Mouse (Mus musculus) heart, embryonic 14.5 days (tissue): ENCODE results near the gene Pidd1. TPM values are rescaled to one million over a fixed set of nuclear protein-coding genes. Genes with fewer than 3 reads are reported as not detected.

Experiments
- ATAC-seq: fragments of 200-750 bp; cut with Nextera tagmentation; 2 replicates; pipeline ENCODE4 v1.8.0; 2017; ENCODE audit warnings: low read depth, moderate TSS enrichment; ENCODE audit not compliant: insufficient number of reproducible peaks, insufficient read depth, low FRiP score
- H3K27ac ChIP-seq, 2 experiments: fragments of 200-500 bp in 1 of 2; fragments of 300-500 bp in 1 of 2; sonication (generic) in 1 of 2; replicated peaks in 1 of 2; 2 replicates each; pipeline ENCODE4 v1.5.1; 2012 to 2014; ENCODE audit warnings: low read depth in 2 of 2, low read length in 2 of 2, control low read depth in 1 of 2, mild to moderate bottlenecking in 1 of 2, mixed read lengths in 1 of 2; ENCODE audit not compliant: control insufficient read depth in 1 of 2, insufficient read depth in 1 of 2
- H3K27me3 ChIP-seq: fragments of 300-500 bp; sonication (generic); 2 replicates; pipeline ENCODE4 v1.6.1; 2014; ENCODE audit warnings: mild to moderate bottlenecking, low read length, control low read depth; ENCODE audit not compliant: control insufficient read depth, insufficient read depth
- H3K36me3 ChIP-seq: fragments of 300-500 bp; sonication (generic); 2 replicates; pipeline ENCODE4 v1.6.1; 2014; ENCODE audit warnings: mild to moderate bottlenecking, control low read depth, low read length, mixed read lengths; ENCODE audit not compliant: control insufficient read depth, insufficient read depth
- H3K4me1 ChIP-seq, 2 experiments: fragments of 200-500 bp in 1 of 2; fragments of 300-500 bp in 1 of 2; sonication (generic) in 1 of 2; 2 replicates each; pipeline ENCODE4 v1.6.1; 2012 to 2014; ENCODE audit warnings: low read length in 2 of 2, control low read depth in 1 of 2, mixed read lengths in 1 of 2; ENCODE audit not compliant: control insufficient read depth in 2 of 2, insufficient read depth in 2 of 2
- H3K4me2 ChIP-seq: fragments of 300-500 bp; sonication (generic); 2 replicates; pipeline ENCODE4 v1.6.1; 2014; ENCODE audit warnings: mild to moderate bottlenecking, low read length
- H3K4me3 ChIP-seq, 2 experiments: fragments of 200-500 bp in 1 of 2; fragments of 300-500 bp in 1 of 2; sonication (generic) in 1 of 2; 2 replicates each; pipeline ENCODE4 v1.5.1; 2012 to 2014; ENCODE audit warnings: low read length in 2 of 2, mild to moderate bottlenecking in 2 of 2, control low read depth in 1 of 2, low read depth in 1 of 2, moderate library complexity in 1 of 2; ENCODE audit not compliant: control insufficient read depth in 1 of 2, insufficient read depth in 1 of 2
- H3K9ac ChIP-seq: fragments of 300-500 bp; sonication (generic); 2 replicates; pipeline ENCODE4 v1.6.1; 2014; ENCODE audit warnings: mild to moderate bottlenecking, low read length
- H3K9me3 ChIP-seq: fragments of 300-500 bp; sonication (generic); 2 replicates; pipeline ENCODE4 v1.6.1; 2016; ENCODE audit warnings: low read length, control low read depth; ENCODE audit not compliant: control insufficient read depth
- WGBS: fragments of 180-500 bp; shearing (Covaris S2); extraction: QIAGEN DNeasy Blood & Tissue Kit; methylation state at CpG from one replicate; pipeline ENCODE4 v1.1.7; 2014; 5-methylcytosine and 5-hydroxymethylcytosine counted together
- polyA plus RNA-seq: library from polyadenylated mRNA; unstranded; fragments of >200 nt; fragmentation: Nextera tagmentation; extraction: Ambion mirVana; gene quantifications from 2 replicates; pipeline ENCODE4 v1.2.1, GENCODE M21; 2014

Pidd1 gene
- 6.1 and 7.1 TPM in 2 replicates for polyA plus RNA-seq

DNA sequence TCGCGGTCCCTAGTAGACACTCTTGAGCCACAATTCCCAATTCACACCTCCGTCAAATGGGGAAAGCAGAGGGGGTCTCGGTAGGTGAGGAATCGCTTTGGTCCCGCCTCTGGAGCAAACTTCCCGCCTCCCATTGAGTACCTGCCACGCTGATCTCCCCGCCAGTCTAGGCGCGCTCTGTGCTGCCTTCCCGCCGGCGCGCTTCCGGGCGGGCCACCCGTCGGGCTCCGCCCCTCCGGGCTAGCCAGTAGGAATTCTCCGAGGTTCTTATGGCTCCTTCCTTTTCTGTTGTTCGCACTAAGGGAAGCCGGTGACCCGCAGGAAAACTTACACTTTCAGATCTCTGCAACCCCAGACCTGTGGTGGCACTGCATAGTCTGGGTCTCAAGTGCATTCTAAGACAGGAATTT, at the start of gene Pidd1:
Pidd1 (minus strand) TSS at position 198 of the 410 bp plus-strand sequence.
- H3K27me3 ChIP-seq = no peaks in the 10 kb centered on the region
- under 1% methylated on average over 25 of the region's 25 CpGs for WGBS

GRCm38 (mm10) chr7:141492738-141493137, 48.9 kb upstream of the Pidd1 start:
- 85% methylated on average over 5 of the region's 5 CpGs for WGBS
- Histone ChIP-seq H3K9me3 (no peaks in the 10 kb centered on the region), H3K9ac (no peak overlapping the region), H3K36me3 (peaks cover 50% of the 10 kb centered on the region), H3K27me3 (no peaks in the 10 kb centered on the region), H3K4me2 (no peak overlapping the region), H3K4me1 (peaks cover 9 to 11% of the 10 kb centered on the region in 2 experiments), H3K4me3 (no peak overlapping the region), H3K27ac (no peak overlapping the region)
- ATAC-seq = no peak

More for the DNA sequence above, at the start of gene Pidd1:
- Histone ChIP-seq H3K4me1 (peaks cover 25 to 26% of the 10 kb centered on the region in 2 experiments), H3K4me3 (peak within 1 kb of the TSS; percentile 50 to 68), H3K27ac (peak within 1 kb of the TSS; percentile 46 to 80), H3K9ac (peak within 1 kb of the TSS; percentile 77), H3K4me2 (peak within 1 kb of the TSS; percentile 96), H3K9me3 (no peaks in the 10 kb centered on the region), H3K36me3 (peaks cover 27% of the 10 kb centered on the region)
- 0 out of 2 replicates have a peak, but pooled peaks have one; percentile 24 for ATAC-seq

DNA sequence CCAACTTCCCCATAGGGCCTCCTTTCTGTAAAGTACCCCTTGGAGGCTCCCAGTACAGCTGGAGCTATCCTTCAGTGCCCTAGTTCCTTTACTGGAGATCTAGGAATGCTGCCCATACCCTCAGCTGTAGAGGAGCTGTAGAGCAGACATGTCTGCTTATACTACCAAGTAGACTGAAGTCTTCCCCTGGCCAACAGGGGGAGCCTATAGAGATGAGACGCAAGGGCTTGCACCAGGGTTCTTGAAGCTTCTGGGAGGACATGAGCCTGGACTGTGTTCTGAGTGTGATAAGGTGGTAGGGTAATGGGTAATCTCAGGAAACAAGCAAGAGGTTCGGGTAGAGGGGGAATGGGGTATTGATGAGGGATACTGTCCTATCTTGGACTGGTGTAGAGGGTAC, 47.3 kb upstream of the Pidd1 start:
- Histone ChIP-seq H3K4me2 (no peak overlapping the region), H3K4me3 (no peak overlapping the region), H3K9ac (no peak overlapping the region), H3K27ac (no peak overlapping the region), H3K27me3 (no peaks in the 10 kb centered on the region), H3K9me3 (no peaks in the 10 kb centered on the region), H3K36me3 (peaks cover 50% of the 10 kb centered on the region), H3K4me1 (no peaks in the 10 kb centered on the region)
- WGBS = 63% methylated on average over 2 of the region's 2 CpGs
- no peak for ATAC-seq

- WGBS = 68% methylated on average over 7 of the region's 7 CpGs
- H3K27ac ChIP-seq = no peak overlapping the region
- no peak overlapping the region for H3K9ac ChIP-seq
- peaks cover 12% of the 10 kb centered on the region for H3K27me3 ChIP-seq
- no peak overlapping the region for H3K4me3 ChIP-seq
- H3K4me2 ChIP-seq = no peak overlapping the region
- no peaks in the 10 kb centered on the region for H3K9me3 ChIP-seq
- peaks cover 26% of the 10 kb centered on the region for H3K36me3 ChIP-seq
- peaks cover 5 to 18% of the 10 kb centered on the region in 2 experiments; a peak in 3 of 4 replicates for H3K4me1 ChIP-seq
- no peak for ATAC-seq
Measured at GRCm38 (mm10) chr7:141487141-141487540, 43.3 kb upstream of the Pidd1 start.

GRCm38 (mm10) chr7:141486239-141486638, 42.4 kb upstream of the Pidd1 start:
- Histone ChIP-seq H3K9me3 (no peaks in the 10 kb centered on the region), H3K4me3 (no peak overlapping the region), H3K4me2 (no peak overlapping the region), H3K27ac (no peak overlapping the region), H3K4me1 (peaks cover 7 to 27% of the 10 kb centered on the region in 2 experiments), H3K27me3 (peaks cover 12% of the 10 kb centered on the region), H3K9ac (no peak overlapping the region), H3K36me3 (peaks cover 17% of the 10 kb centered on the region)
- WGBS = 75% methylated on average over 1 of the region's 1 CpGs
- no peak for ATAC-seq

DNA sequence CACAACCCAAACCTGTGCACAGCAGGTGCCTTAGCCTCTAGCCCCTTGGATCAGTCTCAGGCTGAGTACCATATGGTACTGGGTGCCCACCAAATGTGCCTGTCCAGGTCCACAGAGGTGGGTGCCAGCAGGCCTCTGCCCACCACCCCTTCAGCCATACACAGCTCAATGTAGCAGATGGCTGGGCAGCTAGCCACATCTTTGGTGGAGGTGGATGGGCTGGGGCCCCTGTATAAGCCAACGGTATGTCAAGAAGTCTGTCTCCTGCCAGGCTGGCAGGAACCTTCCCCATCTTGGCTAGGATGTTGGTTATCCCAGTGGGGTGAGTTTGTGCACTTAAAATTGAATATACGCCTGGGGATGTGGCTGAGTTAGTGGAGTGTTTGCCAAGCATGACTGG, 41.8 kb upstream of the Pidd1 start:
- peaks cover 12% of the 10 kb centered on the region for H3K27me3 ChIP-seq
- 85% methylated on average over 2 of the region's 2 CpGs for WGBS
- no peaks in the 10 kb centered on the region for H3K9me3 ChIP-seq
- no peak overlapping the region for H3K9ac ChIP-seq
- H3K4me2 ChIP-seq = no peak overlapping the region
- H3K4me3 ChIP-seq = no peak overlapping the region
- no peak for ATAC-seq
- no peak overlapping the region for H3K27ac ChIP-seq
- peaks cover 11% of the 10 kb centered on the region; the same call in 1 of the 2 replicates for H3K36me3 ChIP-seq
- peaks cover 11 to 34% of the 10 kb centered on the region in 2 experiments for H3K4me1 ChIP-seq

DNA sequence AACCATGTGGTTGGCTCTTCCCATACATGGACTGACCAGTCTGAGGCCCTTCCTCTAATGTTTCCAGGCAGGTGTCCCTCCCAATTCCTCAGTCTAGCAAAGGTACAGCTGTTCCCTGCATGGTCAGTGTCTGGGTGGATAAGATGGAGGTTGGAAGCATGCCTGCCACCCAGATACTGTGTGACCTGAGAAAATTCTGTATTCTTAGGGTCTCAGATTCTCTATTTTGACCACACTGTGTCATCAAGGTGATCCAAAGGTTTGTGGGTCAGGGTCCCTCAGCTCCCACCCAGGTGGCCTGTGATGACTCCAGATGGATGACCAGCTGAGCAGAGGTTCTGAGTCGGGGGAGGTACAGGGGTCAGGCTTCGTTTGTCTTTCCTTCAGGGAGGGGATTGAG, 41.4 kb upstream of the Pidd1 start:
- WGBS = 78% methylated on average over 2 of the region's 2 CpGs
- Histone ChIP-seq H3K4me2 (no peak overlapping the region), H3K9ac (no peak overlapping the region), H3K27ac (no peak overlapping the region), H3K4me3 (no peak overlapping the region), H3K9me3 (no peaks in the 10 kb centered on the region), H3K27me3 (peaks cover 12% of the 10 kb centered on the region), H3K36me3 (peaks cover 6% of the 10 kb centered on the region; the same call in 1 of the 2 replicates), H3K4me1 (peaks cover 11 to 36% of the 10 kb centered on the region in 2 experiments)
- no peak for ATAC-seq
